Mouse (Mus musculus): ENCODE results near the gene Pctp. TPM values are rescaled to one million over a fixed set of nuclear protein-coding genes. Genes with fewer than 3 reads are reported as not detected.

Pctp gene
- total and polyA plus RNA-seq, 2 experiments from 2014 or later: 5.6 to 6.5 TPM

DNA sequence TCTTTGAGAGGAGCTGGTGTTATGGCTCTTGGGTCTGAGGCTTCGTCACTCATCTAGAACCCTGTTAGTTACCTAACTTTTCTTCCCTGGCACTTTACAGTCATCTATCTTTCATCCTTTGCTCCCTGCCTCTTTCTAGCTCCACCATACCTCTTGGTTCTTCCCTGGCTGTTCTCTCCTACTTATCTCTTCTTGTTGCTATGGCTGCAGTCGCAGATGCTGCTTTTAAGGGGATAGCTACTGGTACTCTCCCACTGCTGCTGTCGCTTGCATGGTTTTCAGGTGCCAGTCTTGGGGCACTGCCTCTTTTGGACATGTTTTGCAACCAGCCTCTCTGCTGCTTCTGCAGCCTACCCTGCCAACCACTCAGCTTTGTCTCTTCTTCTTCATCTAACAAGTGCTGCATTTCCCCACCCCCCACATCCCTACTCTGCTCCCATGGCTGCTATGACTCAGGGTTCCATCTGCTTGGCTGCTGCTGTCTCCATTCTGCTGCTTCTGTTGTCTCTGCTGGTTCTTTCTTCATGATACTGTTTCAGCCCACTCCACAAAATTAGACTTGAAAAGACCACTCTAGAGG lies 51.9 kb downstream of the Pctp start:
- Histone ChIP-seq H3K27me3 (ENCODE audit: control insufficient read depth, insufficient read depth, low read length) (no peaks in the 10 kb centered on the region), H3K27ac (ENCODE audit: low read depth) (no peak overlapping the region), H3K4me2 (ENCODE audit: low read depth, low read length) (no peak overlapping the region), H3K36me3 (replicated peaks; ENCODE audit: control insufficient read depth, insufficient read depth, low read length) (no peaks in the 10 kb centered on the region), H3K9me3 (replicated peaks; ENCODE audit: control insufficient read depth, low read length) (no peaks in the 10 kb centered on the region), H3K4me3 (ENCODE audit: low read depth, low read length) (no peak overlapping the region), H3K4me1 (ENCODE audit: control insufficient read depth, insufficient read depth) (no peaks in the 10 kb centered on the region), H3K9ac (replicated peaks; ENCODE audit: low read depth, low read length) (no peak overlapping the region)
- WGBS: 66% methylated on average over 3 of the region's 3 CpGs
- no peak for ATAC-seq (ENCODE audit: insufficient read depth, low read depth)
- no peak for DNase-seq (ENCODE audit: low spot score)
- TF ChIP-seq EP300 (IDR thresholded peaks at IDR 0.05; ENCODE audit: low read depth) (no peak), CTCF (IDR thresholded peaks at IDR 0.05; ENCODE audit: low read depth) (no peak)

- Histone ChIP-seq H3K36me3 (replicated peaks; ENCODE audit: control insufficient read depth, insufficient read depth, low read length) (no peaks in the 10 kb centered on the region), H3K4me1 (ENCODE audit: control insufficient read depth, insufficient read depth) (no peaks in the 10 kb centered on the region), H3K27ac (ENCODE audit: low read depth) (no peak overlapping the region), H3K27me3 (ENCODE audit: control insufficient read depth, insufficient read depth, low read length) (no peaks in the 10 kb centered on the region), H3K4me2 (ENCODE audit: low read depth, low read length) (no peak overlapping the region), H3K9me3 (replicated peaks; ENCODE audit: control insufficient read depth, low read length) (no peaks in the 10 kb centered on the region), H3K9ac (replicated peaks; ENCODE audit: low read depth, low read length) (no peak overlapping the region), H3K4me3 (ENCODE audit: low read depth, low read length) (no peak overlapping the region)
- TF ChIP-seq CTCF (IDR thresholded peaks at IDR 0.05; ENCODE audit: low read depth) (no peak), EP300 (IDR thresholded peaks at IDR 0.05; ENCODE audit: low read depth) (no peak)
- 72% methylated on average over 4 of the region's 4 CpGs for WGBS
- no peak for ATAC-seq (ENCODE audit: insufficient read depth, low read depth)
- DNase-seq (ENCODE audit: low spot score): no peak
Observed at GRCm38 (mm10) chr11:89947806-89948205, 54.9 kb downstream of the Pctp start.

GRCm38 (mm10) chr11:89945159-89945558 lies 57.5 kb downstream of the Pctp start:
- 86% methylated on average over 8 of the region's 8 CpGs for WGBS
- no peak for ATAC-seq (ENCODE audit: insufficient read depth, low read depth)

DNA sequence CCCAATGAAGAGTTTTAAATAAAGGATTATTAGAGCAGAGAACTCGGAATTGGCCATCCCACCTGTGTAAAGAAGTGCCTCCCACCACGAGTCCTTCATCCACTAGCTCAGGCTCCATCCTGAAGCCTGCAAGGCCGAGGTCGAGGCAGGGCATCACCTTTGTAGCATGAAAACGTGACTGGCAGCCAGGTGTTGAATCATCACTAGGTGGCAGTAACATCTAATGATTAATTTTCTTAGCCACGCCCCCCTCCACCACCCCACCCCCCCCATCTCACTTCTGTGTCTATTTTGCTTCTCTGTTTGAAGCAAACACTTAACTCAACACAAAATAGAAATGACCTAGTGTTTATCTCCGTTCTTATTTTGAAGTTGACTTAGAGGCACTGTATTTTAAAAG lies 65.5 kb downstream of the Pctp start:
- no peaks in the 10 kb centered on the region for H3K9me3 ChIP-seq (replicated peaks; ENCODE audit: control insufficient read depth, low read length)
- no peak for DNase-seq (ENCODE audit: low spot score)
- H3K9ac ChIP-seq (replicated peaks; ENCODE audit: low read depth, low read length): no peak overlapping the region
- no peak for ATAC-seq (ENCODE audit: insufficient read depth, low read depth)
- H3K27me3 ChIP-seq (ENCODE audit: control insufficient read depth, insufficient read depth, low read length): no peaks in the 10 kb centered on the region
- no peaks in the 10 kb centered on the region for H3K4me1 ChIP-seq (ENCODE audit: control insufficient read depth, insufficient read depth)
- H3K4me3 ChIP-seq (ENCODE audit: low read depth, low read length): no peak overlapping the region
- no peak overlapping the region for H3K27ac ChIP-seq (ENCODE audit: low read depth)
- H3K36me3 ChIP-seq (replicated peaks; ENCODE audit: control insufficient read depth, insufficient read depth, low read length): no peaks in the 10 kb centered on the region
- WGBS: 26% methylated on average over 7 of the region's 7 CpGs
- H3K4me2 ChIP-seq (ENCODE audit: low read depth, low read length): no peak overlapping the region
- no peak for TF ChIP-seq CTCF (IDR thresholded peaks at IDR 0.05; ENCODE audit: low read depth)
- no peak for TF ChIP-seq EP300 (IDR thresholded peaks at IDR 0.05; ENCODE audit: low read depth)

More at GRCm38 (mm10) chr11:89945159-89945558, 57.5 kb downstream of the Pctp start:
- no peaks in the 10 kb centered on the region for H3K4me1 ChIP-seq (ENCODE audit: control insufficient read depth, insufficient read depth)
- no peaks in the 10 kb centered on the region for H3K36me3 ChIP-seq (replicated peaks; ENCODE audit: control insufficient read depth, insufficient read depth, low read length)
- H3K9me3 ChIP-seq (replicated peaks; ENCODE audit: control insufficient read depth, low read length): no peaks in the 10 kb centered on the region
- H3K27me3 ChIP-seq (ENCODE audit: control insufficient read depth, insufficient read depth, low read length): no peaks in the 10 kb centered on the region
- no peak overlapping the region for H3K4me2 ChIP-seq (ENCODE audit: low read depth, low read length)
- no peak overlapping the region for H3K9ac ChIP-seq (replicated peaks; ENCODE audit: low read depth, low read length)
- DNase-seq (ENCODE audit: low spot score): no peak
- no peak overlapping the region for H3K27ac ChIP-seq (ENCODE audit: low read depth)
- no peak overlapping the region for H3K4me3 ChIP-seq (ENCODE audit: low read depth, low read length)
- TF ChIP-seq CTCF (IDR thresholded peaks at IDR 0.05; ENCODE audit: low read depth) (no peak), EP300 (IDR thresholded peaks at IDR 0.05; ENCODE audit: low read depth) (no peak)

Other genes with a start within 250 kb of the Pctp start
- gene Ankfn1, start 225.2 kb downstream of the Pctp start, total RNA-seq (2014; rRNA removed; ENCODE audit: low replicate concordance): not detected in 2 replicates
- gene Ankfn1, start 225.2 kb downstream of the Pctp start, polyA plus RNA-seq (2015; fragmentation: Nextera tagmentation; extraction: Ambion mirVana): not detected in 2 replicates
- gene Tmem100, start 27.5 kb upstream of the Pctp start, total RNA-seq (2014; rRNA removed; ENCODE audit: low replicate concordance): 12.6 and 14.6 TPM in 2 replicates
- 16.1 and 18.3 TPM in 2 replicates for gene Tmem100, start 27.5 kb upstream of the Pctp start, polyA plus RNA-seq (2015; fragmentation: Nextera tagmentation; extraction: Ambion mirVana)
- gene Gm45716, start 184.8 kb upstream of the Pctp start, total RNA-seq (2014; rRNA removed; ENCODE audit: low replicate concordance): 30.5 and 37.3 TPM in 2 replicates
- gene Gm45716, start 184.8 kb upstream of the Pctp start, polyA plus RNA-seq (2015; fragmentation: Nextera tagmentation; extraction: Ambion mirVana): 133 TPM in 2 replicates
- 58.7 and 78.1 TPM in 2 replicates for gene Mmd, start 246.6 kb upstream of the Pctp start, total RNA-seq (2014; rRNA removed; ENCODE audit: low replicate concordance)
- 62.0 and 62.6 TPM in 2 replicates for gene Mmd, start 246.6 kb upstream of the Pctp start, polyA plus RNA-seq (2015; fragmentation: Nextera tagmentation; extraction: Ambion mirVana)

Data from heart, postnatal 0 days (tissue).